Mouse (Mus musculus): ENCODE measurements around the gene Ifi213. TPM values are rescaled to one million over a fixed set of nuclear protein-coding genes. Genes with fewer than 3 reads are reported as not detected.

Gene Ifi213
- polyA plus RNA-seq, 1 experiment: not detected

Other genes starting within 250 kb of the Ifi213 start
- not detected in 2 replicates for gene Aim2, start 248.4 kb downstream of the Ifi213 start, polyA plus RNA-seq (2012; ENCODE audit: insufficient read depth, insufficient read length, missing spikeins)
- 5.1 and 7.2 TPM in 2 replicates for gene Cadm3, start 231.6 kb downstream of the Ifi213 start, polyA plus RNA-seq (2012; ENCODE audit: insufficient read depth, insufficient read length, missing spikeins)
- gene Ifi206, start 108.2 kb downstream of the Ifi213 start, polyA plus RNA-seq (2012; ENCODE audit: insufficient read depth, insufficient read length, missing spikeins): 0.42 TPM in 1 of 2 replicates, not detected in the other
- not detected in 2 replicates for gene Ifi214, start 63.3 kb downstream of the Ifi213 start, polyA plus RNA-seq (2012; ENCODE audit: insufficient read depth, insufficient read length, missing spikeins)
- 0.75 and 2.0 TPM in 2 replicates for gene Ifi209, start 31.6 kb upstream of the Ifi213 start, polyA plus RNA-seq (2012; ENCODE audit: insufficient read depth, insufficient read length, missing spikeins)
- 1.1 TPM in 1 of 2 replicates, not detected in the other for gene Ifi208, start 74.4 kb upstream of the Ifi213 start, polyA plus RNA-seq (2012; ENCODE audit: insufficient read depth, insufficient read length, missing spikeins)
- 7.1 and 7.6 TPM in 2 replicates for gene Ifi207, start 142.5 kb upstream of the Ifi213 start, polyA plus RNA-seq (2012; ENCODE audit: insufficient read depth, insufficient read length, missing spikeins)
- 8.9 and 9.4 TPM in 2 replicates for gene Ifi204, start 167.7 kb upstream of the Ifi213 start, polyA plus RNA-seq (2012; ENCODE audit: insufficient read depth, insufficient read length, missing spikeins)